Mouse (Mus musculus) intestine, embryonic 16.5 days (tissue): ENCODE measurements at regions not wholly inside any gene's neighbourhood (a gene's known extent, or its start where the extent isn't known, plus 50 kb on each side); places are given as distances from the start of the nearest gene placed in this dataset.

Source experiments
- ATAC-seq: fragments of 200-750 bp; cut with Nextera tagmentation; 2 replicates; pipeline ENCODE4 v1.8.0; 2017; ENCODE audit warnings: moderate TSS enrichment, moderate library complexity
- H3K27ac ChIP-seq: fragments of 300-500 bp; sonication (generic); 2 replicates; pipeline ENCODE4 v1.5.1; 2014; ENCODE audit warnings: mild to moderate bottlenecking, low read length
- H3K27me3 ChIP-seq: fragments of 300-500 bp; sonication (generic); replicated peaks from 2 replicates; pipeline ENCODE4 v1.6.1; 2014; ENCODE audit warnings: low read length, control low read depth, mixed read lengths; ENCODE audit not compliant: control insufficient read depth, insufficient read depth
- H3K36me3 ChIP-seq: fragments of 300-500 bp; sonication (generic); 2 replicates; pipeline ENCODE4 v1.6.1; 2014; ENCODE audit warnings: low read length, control low read depth; ENCODE audit not compliant: control insufficient read depth, insufficient read depth
- H3K4me1 ChIP-seq: fragments of 300-500 bp; sonication (generic); 2 replicates; pipeline ENCODE4 v1.6.1; 2014; ENCODE audit warnings: low read length, control low read depth, mixed read lengths; ENCODE audit not compliant: control insufficient read depth, insufficient read depth
- H3K4me2 ChIP-seq: fragments of 300-500 bp; sonication (generic); 2 replicates; pipeline ENCODE4 v1.6.1; 2014; ENCODE audit warnings: low read depth, low read length, control low read depth
- H3K4me3 ChIP-seq: fragments of 300-500 bp; sonication (generic); 2 replicates; pipeline ENCODE4 v1.5.1; 2014; ENCODE audit warnings: mild to moderate bottlenecking, low read length
- H3K9ac ChIP-seq: fragments of 300-500 bp; sonication (generic); 2 replicates; pipeline ENCODE4 v1.6.1; 2014; ENCODE audit warnings: low read depth, low read length
- H3K9me3 ChIP-seq: fragments of 300-500 bp; sonication (generic); 2 replicates; pipeline ENCODE4 v1.6.1; 2016; ENCODE audit warnings: low read length, control low read depth; ENCODE audit not compliant: control insufficient read depth
- WGBS: fragments of 180-500 bp; shearing (Covaris S2); extraction: QIAGEN DNeasy Blood & Tissue Kit; methylation state at CpG from one replicate; pipeline ENCODE4 v1.1.7; 2014; 5-methylcytosine and 5-hydroxymethylcytosine counted together

GRCm38 (mm10) chr4:56039327-56039726 is 507.1 kb upstream of the Klf4 start:
- no peak for ATAC-seq
- Histone ChIP-seq H3K27ac (no peak overlapping the region), H3K27me3 (no peaks in the 10 kb centered on the region), H3K36me3 (no peaks in the 10 kb centered on the region), H3K9me3 (no peaks in the 10 kb centered on the region), H3K4me1 (no peaks in the 10 kb centered on the region), H3K9ac (no peak overlapping the region), H3K4me3 (no peak overlapping the region), H3K4me2 (no peak overlapping the region)
- 86% methylated on average over 4 of the region's 4 CpGs for WGBS

- no peaks in the 10 kb centered on the region for H3K9me3 ChIP-seq
- no peak overlapping the region for H3K4me2 ChIP-seq
- H3K27me3 ChIP-seq, result no peaks in the 10 kb centered on the region
- H3K36me3 ChIP-seq, result no peaks in the 10 kb centered on the region
- no peak overlapping the region for H3K27ac ChIP-seq
- no peaks in the 10 kb centered on the region for H3K4me1 ChIP-seq
- H3K9ac ChIP-seq, result no peak overlapping the region
- H3K4me3 ChIP-seq, result no peak overlapping the region
- WGBS, result 77% methylated on average over 6 of the region's 6 CpGs
- ATAC-seq, result no peak
These were observed 504.1 kb upstream of the Klf4 start for GRCm38 (mm10) chr4:56036334-56036733.

DNA sequence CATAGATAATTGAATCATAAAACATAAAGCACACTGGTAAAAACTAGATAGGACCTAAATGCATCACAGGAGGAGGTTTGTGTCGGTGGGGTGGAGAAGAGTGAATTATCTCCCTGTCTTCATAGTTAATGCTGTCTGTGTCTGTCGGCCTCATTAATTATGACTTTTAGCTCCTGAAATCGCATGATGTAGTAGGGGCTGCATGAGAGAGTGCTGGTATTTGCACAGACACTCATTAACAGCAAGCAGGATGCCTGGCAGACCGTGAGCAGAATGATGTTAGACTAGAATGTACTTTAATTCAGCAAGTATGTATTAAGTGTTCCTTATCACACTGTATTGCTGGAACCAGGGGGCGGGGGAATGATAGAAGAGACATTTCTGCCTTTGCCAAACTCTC is 503.3 kb upstream of the Klf4 start:
- Histone ChIP-seq H3K4me3 (no peak overlapping the region), H3K27me3 (no peaks in the 10 kb centered on the region), H3K36me3 (no peaks in the 10 kb centered on the region), H3K4me1 (no peaks in the 10 kb centered on the region), H3K4me2 (no peak overlapping the region), H3K27ac (no peak overlapping the region), H3K9ac (no peak overlapping the region), H3K9me3 (no peaks in the 10 kb centered on the region)
- no peak for ATAC-seq
- 59% methylated on average over 5 of the region's 5 CpGs for WGBS

DNA sequence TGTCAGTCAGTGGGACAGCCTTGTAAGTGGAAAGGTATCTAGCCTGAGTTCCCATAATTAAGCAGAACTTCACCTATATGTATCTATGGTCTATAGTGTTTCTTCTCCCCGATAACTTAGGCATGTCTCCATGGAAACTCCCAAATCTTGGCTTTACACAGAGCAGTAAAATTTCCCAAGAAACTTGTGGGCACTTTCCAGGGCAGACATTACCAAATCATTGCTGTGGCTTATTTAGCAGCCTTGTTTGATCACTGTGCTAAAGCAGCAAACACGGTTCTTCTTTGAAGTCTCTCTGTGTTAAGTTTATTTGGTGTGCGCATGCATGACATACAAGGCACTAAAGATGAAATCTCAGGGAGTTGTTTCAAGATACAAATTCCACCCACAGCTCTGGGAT is 496.2 kb upstream of the Klf4 start:
- H3K9me3 ChIP-seq, result no peaks in the 10 kb centered on the region
- no peak overlapping the region for H3K9ac ChIP-seq
- 80% methylated on average over 3 of the region's 3 CpGs for WGBS
- H3K36me3 ChIP-seq, result no peaks in the 10 kb centered on the region
- H3K4me3 ChIP-seq, result no peak overlapping the region
- H3K4me2 ChIP-seq, result no peak overlapping the region
- no peak overlapping the region for H3K27ac ChIP-seq
- H3K27me3 ChIP-seq, result no peaks in the 10 kb centered on the region
- no peaks in the 10 kb centered on the region for H3K4me1 ChIP-seq
- ATAC-seq, result no peak

GRCm38 (mm10) chr4:56027258-56027657 is 495.0 kb upstream of the Klf4 start:
- Histone ChIP-seq H3K4me2 (no peak overlapping the region), H3K27ac (no peak overlapping the region), H3K27me3 (no peaks in the 10 kb centered on the region), H3K4me3 (no peak overlapping the region), H3K9ac (no peak overlapping the region), H3K4me1 (no peaks in the 10 kb centered on the region), H3K9me3 (no peaks in the 10 kb centered on the region), H3K36me3 (no peaks in the 10 kb centered on the region)
- WGBS, result 85% methylated on average over 6 of the region's 6 CpGs
- ATAC-seq, result no peak

DNA sequence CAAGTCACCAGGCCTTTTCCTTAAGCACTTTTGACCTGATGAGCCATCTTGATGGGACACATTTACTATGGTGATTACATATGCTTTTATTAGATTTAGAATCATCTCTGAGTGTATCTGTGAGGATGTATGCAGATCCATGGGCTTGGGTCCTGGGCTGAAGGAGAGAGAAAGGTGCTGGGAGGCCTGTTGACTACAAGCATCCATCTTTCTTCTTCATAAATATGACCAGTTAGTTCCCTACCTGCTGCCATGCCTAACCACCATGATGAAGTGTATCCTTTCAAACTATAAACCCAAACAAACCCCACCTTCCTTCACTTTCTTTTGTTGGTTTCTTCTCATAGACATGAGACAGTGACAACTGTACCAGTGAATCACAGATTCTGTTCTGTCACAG is 492.2 kb upstream of the Klf4 start:
- no peak overlapping the region for H3K4me2 ChIP-seq
- no peaks in the 10 kb centered on the region for H3K27me3 ChIP-seq
- no peaks in the 10 kb centered on the region for H3K9me3 ChIP-seq
- H3K4me3 ChIP-seq, result no peak overlapping the region
- H3K4me1 ChIP-seq, result no peaks in the 10 kb centered on the region
- no peaks in the 10 kb centered on the region for H3K36me3 ChIP-seq
- no peak overlapping the region for H3K27ac ChIP-seq
- ATAC-seq, result no peak
- H3K9ac ChIP-seq, result no peak overlapping the region

- ATAC-seq, result no peak
- no peak overlapping the region for H3K4me3 ChIP-seq
- H3K9me3 ChIP-seq, result no peaks in the 10 kb centered on the region
- no peak overlapping the region for H3K9ac ChIP-seq
- no peak overlapping the region for H3K4me2 ChIP-seq
- no peaks in the 10 kb centered on the region for H3K4me1 ChIP-seq
- no peak overlapping the region for H3K27ac ChIP-seq
- no peaks in the 10 kb centered on the region for H3K27me3 ChIP-seq
- 90% methylated on average over 8 of the region's 8 CpGs for WGBS
- no peaks in the 10 kb centered on the region for H3K36me3 ChIP-seq
These were observed 485.9 kb upstream of the Klf4 start for GRCm38 (mm10) chr4:56018212-56018611.

GRCm38 (mm10) chr4:56015481-56015880 is 483.2 kb upstream of the Klf4 start:
- H3K36me3 ChIP-seq, result no peaks in the 10 kb centered on the region
- no peak overlapping the region for H3K4me2 ChIP-seq
- 90% methylated on average over 7 of the region's 7 CpGs for WGBS
- no peak for ATAC-seq
- no peaks in the 10 kb centered on the region for H3K4me1 ChIP-seq
- H3K27me3 ChIP-seq, result no peaks in the 10 kb centered on the region
- no peaks in the 10 kb centered on the region for H3K9me3 ChIP-seq
- H3K27ac ChIP-seq, result no peak overlapping the region
- H3K4me3 ChIP-seq, result no peak overlapping the region
- no peak overlapping the region for H3K9ac ChIP-seq

GRCm38 (mm10) chr4:56008287-56008686 is 476.0 kb upstream of the Klf4 start:
- H3K27ac ChIP-seq, result no peak overlapping the region
- H3K4me1 ChIP-seq, result no peaks in the 10 kb centered on the region
- H3K27me3 ChIP-seq, result no peaks in the 10 kb centered on the region
- ATAC-seq, result no peak
- H3K4me2 ChIP-seq, result no peak overlapping the region
- H3K9me3 ChIP-seq, result no peaks in the 10 kb centered on the region
- H3K36me3 ChIP-seq, result no peaks in the 10 kb centered on the region
- H3K4me3 ChIP-seq, result no peak overlapping the region
- no peak overlapping the region for H3K9ac ChIP-seq
- 55% methylated on average over 2 of the region's 2 CpGs for WGBS

GRCm38 (mm10) chr4:56004227-56004626 is 472.0 kb upstream of the Klf4 start:
- no peak for ATAC-seq
- H3K4me3 ChIP-seq, result no peak overlapping the region
- no peak overlapping the region for H3K9ac ChIP-seq
- H3K27me3 ChIP-seq, result no peaks in the 10 kb centered on the region
- H3K27ac ChIP-seq, result no peak overlapping the region
- WGBS, result 72% methylated on average over 5 of the region's 5 CpGs
- H3K4me2 ChIP-seq, result no peak overlapping the region
- no peaks in the 10 kb centered on the region for H3K36me3 ChIP-seq
- no peaks in the 10 kb centered on the region for H3K4me1 ChIP-seq
- H3K9me3 ChIP-seq, result no peaks in the 10 kb centered on the region
